Mouse (Mus musculus): ENCODE results near the gene Rhbdl3.

The Rhbdl3 gene

GRCm38 (mm10) chr11:80386790-80387189 lies 86.1 kb downstream of the Rhbdl3 start:
- DNase-seq, result no peak

DNA sequence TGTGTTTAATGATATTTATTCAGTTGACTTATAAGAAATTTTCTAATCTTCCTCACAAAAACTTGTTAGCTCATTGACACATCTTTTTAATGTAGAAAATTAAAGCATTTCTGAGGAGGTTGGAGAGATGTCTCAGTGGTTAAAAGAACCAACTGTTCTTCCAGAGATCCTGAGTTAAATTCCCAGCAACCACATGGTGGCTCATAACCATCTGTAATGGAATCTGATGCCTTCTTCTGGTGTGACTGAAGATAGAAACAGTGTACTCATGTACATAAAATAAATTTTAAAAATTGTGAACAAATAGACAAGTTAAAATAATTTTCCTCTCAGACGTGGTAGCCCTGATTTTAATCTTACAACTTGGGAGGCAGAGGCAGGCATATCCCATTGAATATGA lies 89.2 kb downstream of the Rhbdl3 start:
- DNase-seq, result no peak

DNA sequence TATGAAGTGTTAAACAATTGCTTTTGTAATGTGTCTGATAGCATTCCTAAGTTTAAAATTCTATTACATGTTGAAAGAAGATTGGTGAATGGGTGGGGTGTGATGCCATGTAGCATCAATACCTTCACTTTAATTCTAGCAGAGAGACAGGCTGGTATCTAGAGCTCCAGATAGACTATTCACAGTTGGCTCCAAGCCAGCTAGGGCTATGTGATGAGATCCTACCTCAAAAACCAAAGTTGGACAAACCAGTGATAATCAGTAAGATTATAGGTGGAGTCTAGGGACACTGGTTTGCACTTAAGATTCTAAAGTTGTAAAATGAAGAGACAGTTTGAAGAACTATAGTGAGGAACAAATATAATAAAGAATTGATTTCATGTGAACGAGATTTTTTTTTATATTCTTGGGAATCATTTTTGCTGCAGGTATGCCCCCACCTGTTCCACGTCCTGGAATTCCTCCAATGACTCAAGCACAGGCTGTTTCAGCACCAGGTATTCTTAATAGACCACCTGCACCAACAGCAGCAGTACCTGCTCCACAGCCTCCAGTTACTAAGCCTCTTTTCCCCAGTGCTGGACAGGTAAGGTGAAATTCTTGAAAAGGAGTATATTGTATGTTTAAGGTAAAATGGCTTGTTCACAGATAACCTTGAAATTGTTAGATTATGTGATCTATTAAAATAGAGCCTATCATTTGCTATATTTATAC lies 90.9 kb downstream of the Rhbdl3 start:
- DNase-seq, result peak in 1 of 2 experiments; percentile 26

- no peak for DNase-seq
Measured at GRCm38 (mm10) chr11:80395930-80396329, 95.2 kb downstream of the Rhbdl3 start.

DNA sequence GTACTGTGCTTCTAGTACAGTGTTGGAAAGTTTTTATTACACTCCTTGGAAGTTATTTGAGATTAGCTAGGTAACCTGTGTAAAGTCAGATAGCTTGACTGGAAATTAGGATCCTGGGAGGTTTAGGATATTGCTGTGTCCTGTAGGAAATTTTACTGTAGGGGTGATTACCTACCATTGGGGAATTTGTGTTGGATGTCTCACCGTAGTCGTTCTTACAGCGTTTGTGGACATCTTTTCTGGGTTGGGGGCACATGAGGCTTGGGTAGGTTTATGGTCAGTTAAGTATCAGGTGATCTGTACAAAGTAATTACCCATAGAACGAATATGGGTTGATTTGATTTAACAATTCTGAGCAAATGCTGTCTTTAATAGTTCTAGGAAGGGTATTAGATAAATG lies 95.9 kb downstream of the Rhbdl3 start:
- no peak for DNase-seq

Measured in cerebellum, adult 18-20 months (tissue).